Mouse (Mus musculus) ES-Bruce4 (cell line): ENCODE measurements around the gene Capns2. TPM values are rescaled to one million over a fixed set of nuclear protein-coding genes. Genes with fewer than 3 reads are reported as not detected.

ENCODE experiments used
- H3K27ac ChIP-seq: 2 replicates; pipeline ENCODE4 v1.5.1; 2012; ENCODE audit warnings: low read length, inconsistent platforms; ENCODE audit not compliant: insufficient read depth
- H3K27me3 ChIP-seq: 2 replicates; pipeline ENCODE4 v1.6.1; 2012; ENCODE audit warnings: mild to moderate bottlenecking, low read length, inconsistent platforms; ENCODE audit not compliant: control insufficient read depth, poor library complexity, insufficient read depth, severe bottlenecking
- H3K36me3 ChIP-seq: 2 replicates; pipeline ENCODE4 v1.6.1; 2012; ENCODE audit warnings: inconsistent platforms, mild to moderate bottlenecking, low read length, moderate library complexity; ENCODE audit not compliant: control insufficient read depth, poor library complexity, insufficient read depth, severe bottlenecking
- H3K4me1 ChIP-seq: one replicate; pipeline ENCODE4 v1.8.1; 2011; ENCODE audit warnings: low read length; ENCODE audit not compliant: control insufficient read depth, insufficient read depth
- H3K4me3 ChIP-seq: 2 replicates; pipeline ENCODE4 v1.5.1; 2011; ENCODE audit warnings: low read depth, mild to moderate bottlenecking, low read length
- H3K9ac ChIP-seq: 2 replicates; pipeline ENCODE4 v1.6.1; 2012; ENCODE audit warnings: low read depth, mild to moderate bottlenecking, inconsistent platforms; ENCODE audit not compliant: poor library complexity, severe bottlenecking
- H3K9me3 ChIP-seq: replicated peaks from 2 replicates; pipeline ENCODE4 v1.6.1; 2012; ENCODE audit warnings: mild to moderate bottlenecking, low read length, inconsistent platforms; ENCODE audit not compliant: control insufficient read depth, poor library complexity, insufficient read depth, severe bottlenecking
- CTCF ChIP-seq: IDR thresholded peaks from one replicate; pipeline ENCODE4 v1.8.1; 2011; ENCODE audit warnings: low read depth, low read length
- EP300 ChIP-seq: IDR thresholded peaks from 2 replicates; pipeline ENCODE4 v1.6.1; 2011; ENCODE audit warnings: low read depth, low read length; ENCODE audit not compliant: insufficient read depth
- POLR2A ChIP-seq: IDR thresholded peaks from one replicate; pipeline ENCODE4 v1.8.1; 2011; ENCODE audit warnings: low read length; ENCODE audit not compliant: insufficient read depth
- polyA plus RNA-seq: library from polyadenylated mRNA; stranded (reverse); fragments of >200 nt; gene quantifications from 2 replicates; pipeline ENCODE4 v1.2.4, GENCODE M21; 2011; ENCODE audit warnings: low read depth; ENCODE audit not compliant: missing spikeins, insufficient read depth, insufficient read length

The Capns2 gene
- polyA plus RNA-seq, 1 experiment, result 0.81 TPM

GRCm38 (mm10) chr8:92913396-92913795 is 12.2 kb downstream of the Capns2 start:
- Histone ChIP-seq H3K4me1 (no peaks in the 10 kb centered on the region), H3K4me3 (no peak overlapping the region)
- TF ChIP-seq EP300 (no peak), POLR2A (no peak), CTCF (no peak)

GRCm38 (mm10) chr8:92916082-92916481 is 14.9 kb downstream of the Capns2 start:
- H3K36me3 ChIP-seq, result no peaks in the 10 kb centered on the region
- TF ChIP-seq CTCF (no peak), POLR2A (no peak), EP300 (no peak)
- H3K27me3 ChIP-seq, result no peaks in the 10 kb centered on the region
- no peaks in the 10 kb centered on the region for H3K9me3 ChIP-seq
- H3K4me3 ChIP-seq, result no peak overlapping the region
- H3K27ac ChIP-seq, result no peak overlapping the region
- no peak overlapping the region for H3K9ac ChIP-seq
- no peaks in the 10 kb centered on the region for H3K4me1 ChIP-seq

More at GRCm38 (mm10) chr8:92913396-92913795, 12.2 kb downstream of the Capns2 start:
- Histone ChIP-seq H3K27me3 (no peaks in the 10 kb centered on the region; the same call in 1 of the 2 replicates), H3K36me3 (no peaks in the 10 kb centered on the region), H3K27ac (no peak overlapping the region), H3K9me3 (no peaks in the 10 kb centered on the region), H3K9ac (no peak overlapping the region)

- TF ChIP-seq EP300, result no peak
- no peak for TF ChIP-seq CTCF
- TF ChIP-seq POLR2A, result no peak
- H3K9ac ChIP-seq, result no peak overlapping the region
- H3K27me3 ChIP-seq, result 0 out of 2 replicates have a peak, but pooled peaks cover 1% of the 10 kb centered on the region
- no peaks in the 10 kb centered on the region for H3K4me1 ChIP-seq
- no peak overlapping the region for H3K4me3 ChIP-seq
- no peaks in the 10 kb centered on the region for H3K36me3 ChIP-seq
- no peaks in the 10 kb centered on the region for H3K9me3 ChIP-seq
- no peak overlapping the region for H3K27ac ChIP-seq
Observed at GRCm38 (mm10) chr8:92921768-92922167, 20.6 kb downstream of the Capns2 start.

GRCm38 (mm10) chr8:92928986-92929385 is 27.8 kb downstream of the Capns2 start:
- Histone ChIP-seq H3K27me3 (no peaks in the 10 kb centered on the region), H3K36me3 (no peaks in the 10 kb centered on the region), H3K4me1 (no peaks in the 10 kb centered on the region), H3K4me3 (no peak overlapping the region), H3K9ac (no peak overlapping the region), H3K27ac (no peak overlapping the region), H3K9me3 (no peaks in the 10 kb centered on the region)
- TF ChIP-seq EP300 (no peak), POLR2A (no peak), CTCF (no peak)

GRCm38 (mm10) chr8:92938056-92938455 is 36.8 kb downstream of the Capns2 start:
- Histone ChIP-seq H3K27ac (no peak overlapping the region), H3K4me3 (no peak overlapping the region), H3K36me3 (no peaks in the 10 kb centered on the region), H3K9me3 (no peaks in the 10 kb centered on the region), H3K9ac (no peak overlapping the region), H3K27me3 (no peaks in the 10 kb centered on the region; the same call in 1 of the 2 replicates), H3K4me1 (no peaks in the 10 kb centered on the region)
- TF ChIP-seq CTCF (no peak), EP300 (no peak), POLR2A (no peak)

GRCm38 (mm10) chr8:92949071-92949470 is 47.9 kb downstream of the Capns2 start:
- Histone ChIP-seq H3K9ac (no peak overlapping the region), H3K27me3 (no peaks in the 10 kb centered on the region; the same call in 1 of the 2 replicates), H3K4me1 (no peaks in the 10 kb centered on the region), H3K4me3 (no peak overlapping the region), H3K27ac (no peak overlapping the region), H3K36me3 (no peaks in the 10 kb centered on the region), H3K9me3 (no peaks in the 10 kb centered on the region)
- TF ChIP-seq CTCF (no peak), EP300 (no peak), POLR2A (no peak)
